Mouse (Mus musculus) adrenal gland, postnatal 4 days (tissue): Measurements from ENCODE around the gene Gm3543. TPM values are rescaled to one million over a fixed set of nuclear protein-coding genes. Genes with fewer than 3 reads are reported as not detected.
"Not testable (repeated sequence)": the region's sequence is repeated elsewhere in the genome, so short reads cannot be mapped to it uniquely, and the experiment has no call there.

ENCODE experiments used
- DNase-seq, 2 experiments: peaks; one replicate each; pipeline ENCODE4 v3.0.0; 2021 to 2022; ENCODE audit warnings: low spot score in 2 of 2, mixed read lengths in 2 of 2
- long read RNA-seq, 2 experiments: library from polyadenylated mRNA; stranded (forward); transcript quantifications; one replicate each; pipeline ENCODE4 v2.0.0; 2021
- total RNA-seq, 2 experiments: library from RNA; stranded (reverse); gene quantifications; 2 replicates each; pipeline ENCODE4 v1.2.3; 2021

Gm3543 gene
- total RNA-seq: not detected
- long read RNA-seq, experiment 1: 0 reads
- long read RNA-seq, experiment 2: 0 reads

GRCm38 (mm10) chr14:41983225-41983624 lies at the start of gene Gm3543:
Gene Gm3543 (minus strand): TSS chr14:41983325.
- DNase-seq: not testable (repeated sequence)

- not testable (repeated sequence) for DNase-seq
Observed at GRCm38 (mm10) chr14:41968596-41968995, 14.5 kb downstream of the Gm3543 start.

GRCm38 (mm10) chr14:41967827-41968226 lies 15.3 kb downstream of the Gm3543 start, which contains the start of gene Gm6401:
Gene Gm6401 (minus strand): TSS chr14:41967927.
- not testable (repeated sequence) for DNase-seq

- not testable (repeated sequence) for DNase-seq
Observed at GRCm38 (mm10) chr14:41964095-41964494, 19.0 kb downstream of the Gm3543 start.

GRCm38 (mm10) chr14:41943695-41944094 lies 39.4 kb downstream of the Gm3543 start, which contains the start of gene 1700024B05Rik:
Gene 1700024B05Rik (plus strand): TSS chr14:41943995.
- DNase-seq: not testable (repeated sequence)

Other genes with a start within 250 kb of the Gm3543 start
- gene Gm7929, start 232.7 kb downstream of the Gm3543 start, total RNA-seq: not detected
- gene Gm47189, start 210.9 kb downstream of the Gm3543 start, total RNA-seq: not detected
- not detected for gene Gm7980, start 76.0 kb downstream of the Gm3543 start, total RNA-seq
- gene 1700049E17Rik1, start 58.4 kb downstream of the Gm3543 start, total RNA-seq: not detected
- gene 1700024B05Rik, start 39.3 kb downstream of the Gm3543 start, total RNA-seq: not detected
- gene Gm6401, start 15.4 kb downstream of the Gm3543 start, total RNA-seq: not detected
- not detected for gene Gm7951, start 134.0 kb upstream of the Gm3543 start, total RNA-seq
- not detected for gene Gm17027, start 179.3 kb upstream of the Gm3543 start, total RNA-seq
- gene Gm3573, start 207.5 kb upstream of the Gm3543 start, total RNA-seq: not detected